Mouse (Mus musculus) forelimb bud, embryonic 11.5 days (tissue): ENCODE data around the gene Catip.
"Not testable (repeated sequence)": the region's sequence is repeated elsewhere in the genome, so short reads cannot be mapped to it uniquely, and the experiment has no call there.

ENCODE experiments used
- DNase-seq: peaks from one replicate; pipeline ENCODE4 v3.0.0-alpha.2; 2012; ENCODE audit warnings: low read depth, low spot score

Gene Catip

GRCm38 (mm10) chr1:74361812-74362211 lies at the start of gene Catip:
Gene Catip, plus strand, starts transcription at chr1:74362108.
- DNase-seq, result peak; percentile 91

GRCm38 (mm10) chr1:74313049-74313692 lies 48.7 kb upstream of the Catip start:
- peak; percentile 80 for DNase-seq

- no peak for DNase-seq
These were observed 47.1 kb upstream of the Catip start for GRCm38 (mm10) chr1:74314796-74315195.

- no peak for DNase-seq
These were observed 45.6 kb upstream of the Catip start for GRCm38 (mm10) chr1:74316114-74316827.

GRCm38 (mm10) chr1:74318711-74319110 lies 43.2 kb upstream of the Catip start:
- no peak for DNase-seq

GRCm38 (mm10) chr1:74321396-74321795 lies 40.5 kb upstream of the Catip start:
- no peak for DNase-seq

GRCm38 (mm10) chr1:74326916-74327315 lies 35.0 kb upstream of the Catip start:
- DNase-seq, result not testable (repeated sequence)

GRCm38 (mm10) chr1:74329899-74330431 lies 31.9 kb upstream of the Catip start:
- DNase-seq, result no peak

- no peak for DNase-seq
These were observed 30.7 kb upstream of the Catip start for GRCm38 (mm10) chr1:74331046-74331681.

- peak; percentile 97 for DNase-seq
These were observed 29.6 kb upstream of the Catip start for GRCm38 (mm10) chr1:74332241-74332763.

GRCm38 (mm10) chr1:74332930-74333329 lies 29.0 kb upstream of the Catip start:
- no peak for DNase-seq

- no peak for DNase-seq
These were observed 27.3 kb upstream of the Catip start for GRCm38 (mm10) chr1:74334607-74335006.

- no peak for DNase-seq
These were observed 26.9 kb upstream of the Catip start for GRCm38 (mm10) chr1:74335033-74335432.

GRCm38 (mm10) chr1:74335436-74336170 lies 26.3 kb upstream of the Catip start:
- no peak for DNase-seq

- no peak for DNase-seq
These were observed 24.6 kb upstream of the Catip start for GRCm38 (mm10) chr1:74337241-74337771.

GRCm38 (mm10) chr1:74338013-74338412 lies 23.9 kb upstream of the Catip start:
- DNase-seq, result no peak

GRCm38 (mm10) chr1:74338626-74339025 lies 23.3 kb upstream of the Catip start:
- DNase-seq, result no peak

GRCm38 (mm10) chr1:74339917-74340316 lies 22.0 kb upstream of the Catip start:
- no peak for DNase-seq

GRCm38 (mm10) chr1:74340361-74340764 lies 21.5 kb upstream of the Catip start:
- DNase-seq, result no peak

GRCm38 (mm10) chr1:74340992-74341391 lies 20.9 kb upstream of the Catip start:
- DNase-seq, result not testable (repeated sequence)

GRCm38 (mm10) chr1:74341898-74342297 lies 20.0 kb upstream of the Catip start:
- no peak for DNase-seq
